Comparison of ENCODE assay signal across 8 mouse cellular contexts in genomic region chr7:126700063-126701015, GRCm38 (mm10). TPM values are rescaled to one million over a fixed set of nuclear protein-coding genes. Genes with fewer than 3 reads are reported as not detected.
A peak's percentile ranks its signal among the peaks of the same experiment; 100 is the strongest.
DNase-seq lines count a peak whose midpoint lies in the region; ATAC-seq lines count a peak whose summit lies in the region.

No protein-coding gene starts in this region.

- peaks cover 23% of the 10 kb centered on the region for H3K4me1 ChIP-seq in heart, embryonic 11.5 days (ENCODE audit: control insufficient read depth, insufficient read depth, low read length)
- H3K4me1 ChIP-seq in midbrain, embryonic 14.5 days (ENCODE audit: control insufficient read depth, insufficient read depth, low read length), result peaks cover 40% of the 10 kb centered on the region
- peaks cover 18% of the 10 kb centered on the region for H3K4me1 ChIP-seq in midbrain, embryonic 11.5 days (ENCODE audit: control insufficient read depth, insufficient read depth, low read length)
- peaks cover 56% of the 10 kb centered on the region for H3K4me1 ChIP-seq in midbrain, embryonic 15.5 days

- no peak for ATAC-seq in heart, embryonic 11.5 days (replicated peaks; ENCODE audit: insufficient number of reproducible peaks, low FRiP score, low TSS enrichment)
- no peak for ATAC-seq in midbrain, embryonic 14.5 days (ENCODE audit: low FRiP score, low TSS enrichment)
- ATAC-seq in midbrain, embryonic 11.5 days (ENCODE audit: low FRiP score), result no peak; the same call in 1 of the 2 replicates
- ATAC-seq in midbrain, embryonic 15.5 days (replicated peaks), result no peak

- H3K27ac ChIP-seq in heart, embryonic 11.5 days (ENCODE audit: low read depth, low read length), result no peak overlapping the region
- 0 out of 2 replicates have a peak overlapping the region, but pooled peaks have one; percentile 32 for H3K27ac ChIP-seq in midbrain, embryonic 14.5 days (replicated peaks; ENCODE audit: low read depth, low read length)
- no peak overlapping the region for H3K27ac ChIP-seq in midbrain, embryonic 11.5 days (ENCODE audit: low read depth, low read length)
- H3K27ac ChIP-seq in midbrain, embryonic 15.5 days, result no peak overlapping the region

- H3K4me2 ChIP-seq in heart, embryonic 11.5 days, result no peak overlapping the region
- 0 out of 2 replicates have a peak overlapping the region, but pooled peaks have one; percentile 71 for H3K4me2 ChIP-seq in midbrain, embryonic 14.5 days (ENCODE audit: low read length)
- H3K4me2 ChIP-seq in midbrain, embryonic 11.5 days, result no peak overlapping the region
- peak overlapping the region; percentile 31; the same call in 1 of the 2 replicates for H3K4me2 ChIP-seq in midbrain, embryonic 15.5 days

- H3K27me3 ChIP-seq in heart, embryonic 11.5 days (ENCODE audit: control insufficient read depth, insufficient read depth, low read length), result peaks cover 32% of the 10 kb centered on the region
- no peaks in the 10 kb centered on the region for H3K27me3 ChIP-seq in midbrain, embryonic 14.5 days (ENCODE audit: control insufficient read depth, insufficient read depth, low read length)
- peaks cover 11% of the 10 kb centered on the region for H3K27me3 ChIP-seq in midbrain, embryonic 11.5 days (ENCODE audit: control insufficient read depth, insufficient read depth, low read length)
- no peaks in the 10 kb centered on the region for H3K27me3 ChIP-seq in midbrain, embryonic 15.5 days (replicated peaks)

- H3K4me3 ChIP-seq in heart, embryonic 11.5 days (ENCODE audit: low read depth, low read length), result no peak overlapping the region
- no peak overlapping the region for H3K4me3 ChIP-seq in midbrain, embryonic 14.5 days (replicated peaks; ENCODE audit: low read depth, low read length)
- H3K4me3 ChIP-seq in midbrain, embryonic 11.5 days (ENCODE audit: low read depth, low read length), result no peak overlapping the region
- H3K4me3 ChIP-seq in midbrain, embryonic 15.5 days, result no peak overlapping the region

- H3K36me3 ChIP-seq in heart, embryonic 11.5 days (ENCODE audit: control insufficient read depth, insufficient read depth, low read length), result no peaks in the 10 kb centered on the region
- peaks cover 36% of the 10 kb centered on the region; the same call in 1 of the 2 replicates for H3K36me3 ChIP-seq in midbrain, embryonic 14.5 days (ENCODE audit: control insufficient read depth, insufficient read depth, low read length)
- H3K36me3 ChIP-seq in midbrain, embryonic 11.5 days (ENCODE audit: control insufficient read depth, insufficient read depth, low read length), result no peaks in the 10 kb centered on the region
- H3K36me3 ChIP-seq in midbrain, embryonic 15.5 days (replicated peaks), result peaks cover 13% of the 10 kb centered on the region

- no peaks in the 10 kb centered on the region for H3K9me3 ChIP-seq in heart, embryonic 11.5 days (replicated peaks; ENCODE audit: control insufficient read depth, low read length)
- H3K9me3 ChIP-seq in midbrain, embryonic 14.5 days (ENCODE audit: control insufficient read depth, low read length), result no peaks in the 10 kb centered on the region
- H3K9me3 ChIP-seq in midbrain, embryonic 11.5 days (ENCODE audit: control insufficient read depth, low read length), result no peaks in the 10 kb centered on the region
- H3K9me3 ChIP-seq in midbrain, embryonic 15.5 days, result no peaks in the 10 kb centered on the region

- H3K9ac ChIP-seq in heart, embryonic 11.5 days (ENCODE audit: low read depth, low read length), result 0 out of 2 replicates have a peak overlapping the region, but pooled peaks have one; percentile 16
- no peak overlapping the region for H3K9ac ChIP-seq in midbrain, embryonic 14.5 days (replicated peaks; ENCODE audit: low read length)
- no peak overlapping the region for H3K9ac ChIP-seq in midbrain, embryonic 11.5 days (ENCODE audit: low read length)
- no peak overlapping the region for H3K9ac ChIP-seq in midbrain, embryonic 15.5 days

- WGBS in heart, embryonic 11.5 days (ENCODE audit: insufficient replicate concordance), result 77% methylated on average over 25 of the region's 25 CpGs
- 86% methylated on average over 25 of the region's 25 CpGs for WGBS in midbrain, embryonic 14.5 days
- WGBS in midbrain, embryonic 11.5 days, result 81% methylated on average over 25 of the region's 25 CpGs
- WGBS in midbrain, embryonic 15.5 days, result 86% methylated on average over 25 of the region's 25 CpGs

- DNase-seq in heart, adult 8-10 months (ENCODE audit: low spot score), result no peak
- DNase-seq in midbrain, embryonic 14.5 days, result no peak
- no peak for DNase-seq in midbrain, embryonic 11.5 days (ENCODE audit: low spot score, missing footprints)
- DNase-seq in cerebellum, postnatal 36 days, result peak; percentile 27 to 42
- no peak for DNase-seq in adrenal gland, postnatal 25 days
- no peak for DNase-seq in right cerebral cortex, postnatal 36 days (ENCODE audit: low spot score in 2 of 2)

RNA-seq across cellular contexts. Expression of gene Slx1b, which starts 4.8 kb away (rescaled TPM):
- polyA plus RNA-seq in heart, embryonic 11.5 days (2014; fragmentation: Nextera tagmentation; extraction: Ambion mirVana), result 6.1 and 6.7 TPM in 2 replicates
- total RNA-seq in heart, adult 8-10 months (2022), result 1 to 10 TPM; 3.2 to 6.2 (median 5.4) TPM
- polyA plus RNA-seq in midbrain, embryonic 14.5 days (2014; fragmentation: Nextera tagmentation; extraction: Ambion mirVana), result 10.6 and 13.7 TPM in 2 replicates
- 10.2 and 10.3 TPM in 2 replicates for polyA plus RNA-seq in midbrain, embryonic 11.5 days (2014; fragmentation: Nextera tagmentation; extraction: Ambion mirVana)
- 18.3 and 20.9 TPM in 2 replicates for polyA plus RNA-seq in midbrain, embryonic 15.5 days (2015; fragmentation: Nextera tagmentation; extraction: Ambion mirVana)
- 12.8 and 17.5 TPM in 2 replicates for total RNA-seq in adrenal gland, postnatal 25 days (2021)

RNA-seq across cellular contexts. Expression of gene Bola2, which starts 5.1 kb away (rescaled TPM):
- polyA plus RNA-seq in heart, embryonic 11.5 days (2014; fragmentation: Nextera tagmentation; extraction: Ambion mirVana), result 120 and 126 TPM in 2 replicates
- total RNA-seq in heart, adult 8-10 months (2022), result 10 to 100 TPM; 52.4 to 70.4 (median 56.4) TPM
- polyA plus RNA-seq in midbrain, embryonic 14.5 days (2014; fragmentation: Nextera tagmentation; extraction: Ambion mirVana), result 128 and 164 TPM in 2 replicates
- polyA plus RNA-seq in midbrain, embryonic 11.5 days (2014; fragmentation: Nextera tagmentation; extraction: Ambion mirVana), result 158 and 180 TPM in 2 replicates
- polyA plus RNA-seq in midbrain, embryonic 15.5 days (2015; fragmentation: Nextera tagmentation; extraction: Ambion mirVana), result 116 and 126 TPM in 2 replicates
- 83.3 and 85.8 TPM in 2 replicates for total RNA-seq in adrenal gland, postnatal 25 days (2021)

RNA-seq across cellular contexts. Expression of gene Coro1a, which starts 7.2 kb away (rescaled TPM):
- polyA plus RNA-seq in heart, embryonic 11.5 days (2014; fragmentation: Nextera tagmentation; extraction: Ambion mirVana), result 13.1 and 13.8 TPM in 2 replicates
- 10 to 100 TPM in 1 of 4 experiments, 1 to 10 TPM in 3; 4.9 to 10.0 (median 6.2) TPM for total RNA-seq in heart, adult 8-10 months (2022)
- 95.0 and 115 TPM in 2 replicates for polyA plus RNA-seq in midbrain, embryonic 14.5 days (2014; fragmentation: Nextera tagmentation; extraction: Ambion mirVana)
- 46.2 TPM in 2 replicates for polyA plus RNA-seq in midbrain, embryonic 11.5 days (2014; fragmentation: Nextera tagmentation; extraction: Ambion mirVana)
- polyA plus RNA-seq in midbrain, embryonic 15.5 days (2015; fragmentation: Nextera tagmentation; extraction: Ambion mirVana), result 119 and 127 TPM in 2 replicates
- total RNA-seq in adrenal gland, postnatal 25 days (2021), result 3.5 and 8.0 TPM in 2 replicates

RNA-seq across cellular contexts. Expression of gene Sult1a1, which starts 24.1 kb away (rescaled TPM):
- 2.4 and 2.5 TPM in 2 replicates for polyA plus RNA-seq in heart, embryonic 11.5 days (2014; fragmentation: Nextera tagmentation; extraction: Ambion mirVana)
- total RNA-seq in heart, adult 8-10 months (2022), result 10 to 100 TPM; 18.6 to 38.7 (median 31.5) TPM
- polyA plus RNA-seq in midbrain, embryonic 14.5 days (2014; fragmentation: Nextera tagmentation; extraction: Ambion mirVana), result 0.38 and 2.6 TPM in 2 replicates
- polyA plus RNA-seq in midbrain, embryonic 11.5 days (2014; fragmentation: Nextera tagmentation; extraction: Ambion mirVana), result 0.10 and 0.69 TPM in 2 replicates
- 8.3 and 8.9 TPM in 2 replicates for polyA plus RNA-seq in midbrain, embryonic 15.5 days (2015; fragmentation: Nextera tagmentation; extraction: Ambion mirVana)
- total RNA-seq in adrenal gland, postnatal 25 days (2021), result 29.6 and 31.0 TPM in 2 replicates

RNA-seq across cellular contexts. Expression of gene Sgf29, which starts 51.2 kb away (rescaled TPM):
- polyA plus RNA-seq in heart, embryonic 11.5 days (2014; fragmentation: Nextera tagmentation; extraction: Ambion mirVana), result 24.7 and 28.9 TPM in 2 replicates
- total RNA-seq in heart, adult 8-10 months (2022), result 10 to 100 TPM; 21.6 to 26.2 (median 24.9) TPM
- polyA plus RNA-seq in midbrain, embryonic 14.5 days (2014; fragmentation: Nextera tagmentation; extraction: Ambion mirVana), result 64.6 and 71.3 TPM in 2 replicates
- 44.4 and 49.4 TPM in 2 replicates for polyA plus RNA-seq in midbrain, embryonic 11.5 days (2014; fragmentation: Nextera tagmentation; extraction: Ambion mirVana)
- 62.3 and 72.4 TPM in 2 replicates for polyA plus RNA-seq in midbrain, embryonic 15.5 days (2015; fragmentation: Nextera tagmentation; extraction: Ambion mirVana)
- total RNA-seq in adrenal gland, postnatal 25 days (2021), result 37.5 and 41.1 TPM in 2 replicates

Comparison
In these comparisons a context has a peak if more than half of its experiments do, and no peak if none do; other contexts are left out.
1. H3K4me2 ChIP-seq: peak in midbrain, embryonic 14.5 days (single experiment) and midbrain, embryonic 15.5 days (single experiment); none in heart, embryonic 11.5 days (single experiment) and midbrain, embryonic 11.5 days (single experiment).
2. DNase-seq: peak in cerebellum, postnatal 36 days (2 of 2); none in heart, adult 8-10 months (single experiment), midbrain, embryonic 14.5 days (single experiment), midbrain, embryonic 11.5 days (single experiment), adrenal gland, postnatal 25 days (single experiment) and right cerebral cortex, postnatal 36 days (0 of 2).